Mouse (Mus musculus): ENCODE results near the gene Cblc.

DNA sequence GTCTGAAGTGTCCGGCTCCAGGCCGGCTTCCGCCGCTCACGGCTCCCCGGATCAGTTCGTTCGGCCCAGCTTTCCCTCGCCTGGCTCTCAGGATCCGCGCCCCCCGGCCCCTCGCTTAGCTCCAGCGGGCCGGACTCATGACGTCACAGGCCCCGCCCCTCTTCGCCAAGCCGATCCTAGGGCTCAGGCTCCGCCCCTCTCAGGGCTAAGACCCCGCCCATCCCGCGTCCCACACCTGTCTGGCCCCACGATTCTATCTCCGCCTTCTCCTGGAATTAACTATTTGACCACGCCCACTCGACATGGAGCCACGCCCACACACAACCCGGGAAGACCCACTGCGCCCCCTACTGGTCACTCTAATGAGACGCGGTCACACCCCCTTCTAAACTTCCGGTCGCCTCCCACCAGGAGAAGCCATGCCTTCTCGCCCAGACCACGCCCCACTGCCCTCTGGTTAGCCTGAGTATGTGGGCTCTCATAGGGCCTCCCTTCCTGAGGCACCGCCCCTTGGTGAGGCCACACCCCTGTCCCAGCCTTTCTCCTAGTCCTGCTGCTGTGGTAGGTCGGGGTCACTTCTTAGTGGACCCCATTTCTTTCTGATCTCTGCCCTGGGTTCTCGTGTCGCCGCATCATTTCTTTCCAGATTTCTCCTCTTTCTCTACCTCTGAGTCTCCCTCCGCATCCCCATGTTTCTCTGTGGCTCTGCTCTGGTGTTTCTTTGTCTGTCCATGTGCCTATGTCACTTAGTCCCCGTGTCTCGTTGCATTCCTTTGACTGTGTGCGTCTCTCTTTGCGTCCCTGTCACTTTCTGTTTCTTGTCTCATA is 47.0 kb downstream of the Cblc start:
- TF ChIP-seq GATA1 (IDR thresholded peaks at IDR 0.05; ENCODE audit: borderline replicate concordance, low read length) = no peak
- TF ChIP-seq FLI1 (IDR thresholded peaks at IDR 0.05; ENCODE audit: low read length) = no peak

Measured in megakaryocyte, embryonic 14.5 days (primary cell).